Mouse (Mus musculus): ENCODE data around the gene Spats2. TPM values are rescaled to one million over a fixed set of nuclear protein-coding genes. Genes with fewer than 3 reads are reported as not detected.

Gene Spats2
- 11.6 and 20.1 TPM in 2 replicates for polyA plus RNA-seq (2012; rRNA removed; ENCODE audit: low replicate concordance)

GRCm38 (mm10) chr15:99125711-99126080 lies at the start of gene Spats2:
Gene Spats2 (plus strand): TSS chr15:99125916.

GRCm38 (mm10) chr15:99087253-99088075 lies 38.3 kb upstream of the Spats2 start, which contains the start of gene C1ql4:
Gene C1ql4 (minus strand): TSS chr15:99087817.

GRCm38 (mm10) chr15:99092870-99093269 lies 32.8 kb upstream of the Spats2 start, which contains the start of gene Dnajc22:
Gene Dnajc22 (plus strand): TSS chr15:99093170.

GRCm38 (mm10) chr15:99224208-99224911 lies 98.6 kb downstream of the Spats2 start, which contains the start of gene Kcnh3:
Gene Kcnh3 (plus strand): TSS chr15:99224861.

GRCm38 (mm10) chr15:99251626-99252380 lies 126.1 kb downstream of the Spats2 start, which contains the start of gene Mcrs1:
Gene Mcrs1 (minus strand): TSS chr15:99251961.

Other genes starting within 250 kb of the Spats2 start
- gene Rhebl1, start 231.4 kb upstream of the Spats2 start, polyA plus RNA-seq (2012; rRNA removed; ENCODE audit: low replicate concordance), result 3.7 and 8.4 TPM in 2 replicates
- gene Dhh, start 227.4 kb upstream of the Spats2 start, polyA plus RNA-seq (2012; rRNA removed; ENCODE audit: low replicate concordance), result 3.6 and 3.8 TPM in 2 replicates
- 44.1 and 65.4 TPM in 2 replicates for gene Lmbr1l, start 207.7 kb upstream of the Spats2 start, polyA plus RNA-seq (2012; rRNA removed; ENCODE audit: low replicate concordance)
- 2,548 and 2,957 TPM in 2 replicates for gene Tuba1b, start 191.4 kb upstream of the Spats2 start, polyA plus RNA-seq (2012; rRNA removed; ENCODE audit: low replicate concordance)
- 37.6 and 189 TPM in 2 replicates for gene Gm49450, start 172.4 kb upstream of the Spats2 start, polyA plus RNA-seq (2012; rRNA removed; ENCODE audit: low replicate concordance)
- 958 and 2,123 TPM in 2 replicates for gene Tuba1a, start 172.2 kb upstream of the Spats2 start, polyA plus RNA-seq (2012; rRNA removed; ENCODE audit: low replicate concordance)
- 72.0 and 174 TPM in 2 replicates for gene Tuba1c, start 96.0 kb upstream of the Spats2 start, polyA plus RNA-seq (2012; rRNA removed; ENCODE audit: low replicate concordance)
- gene Prph, start 70.7 kb upstream of the Spats2 start, polyA plus RNA-seq (2012; rRNA removed; ENCODE audit: low replicate concordance), result 0.59 and 0.60 TPM in 2 replicates
- gene Troap, start 51.3 kb upstream of the Spats2 start, polyA plus RNA-seq (2012; rRNA removed; ENCODE audit: low replicate concordance), result 0.77 and 5.3 TPM in 2 replicates
- not detected in 2 replicates for gene C1ql4, start 38.1 kb upstream of the Spats2 start, polyA plus RNA-seq (2012; rRNA removed; ENCODE audit: low replicate concordance)
- 0.36 and 0.43 TPM in 2 replicates for gene Dnajc22, start 32.7 kb upstream of the Spats2 start, polyA plus RNA-seq (2012; rRNA removed; ENCODE audit: low replicate concordance)
- 0.92 and 8.8 TPM in 2 replicates for gene Kcnh3, start 98.9 kb downstream of the Spats2 start, polyA plus RNA-seq (2012; rRNA removed; ENCODE audit: low replicate concordance)
- gene Mcrs1, start 126.0 kb downstream of the Spats2 start, polyA plus RNA-seq (2012; rRNA removed; ENCODE audit: low replicate concordance), result 62.7 and 98.6 TPM in 2 replicates
- gene Prpf40b, start 169.2 kb downstream of the Spats2 start, polyA plus RNA-seq (2012; rRNA removed; ENCODE audit: low replicate concordance), result 55.3 and 112 TPM in 2 replicates
- 0.03 and 0.06 TPM in 2 replicates for gene Fam186b, start 170.0 kb downstream of the Spats2 start, polyA plus RNA-seq (2012; rRNA removed; ENCODE audit: low replicate concordance)
- 30.0 and 30.6 TPM in 2 replicates for gene Fmnl3, start 244.6 kb downstream of the Spats2 start, polyA plus RNA-seq (2012; rRNA removed; ENCODE audit: low replicate concordance)